Mouse (Mus musculus) spleen, adult 18-20 months (tissue): ENCODE measurements around the gene Gm15056.

ENCODE experiments used
- DNase-seq, 2 experiments: peaks; one replicate each; pipeline ENCODE4 v3.0.0; 2022; ENCODE audit warnings: mixed read lengths in 2 of 2

The Gm15056 gene

GRCm38 (mm10) chr8:20902527-20902926 is at the start of gene Gm15056:
TSS of gene Gm15056 (minus strand) at chr8:20902627.
- DNase-seq: no peak

GRCm38 (mm10) chr8:20944610-20945009 is 42.2 kb upstream of the Gm15056 start, which contains the start of gene AY761185:
TSS of gene AY761185 (minus strand) at chr8:20944710.
- no peak for DNase-seq

GRCm38 (mm10) chr8:20921971-20922370 is 19.5 kb upstream of the Gm15056 start, which contains the start of gene Gm6040:
TSS of gene Gm6040 (minus strand) at chr8:20922071.
- DNase-seq: no peak

- DNase-seq: no peak
These were observed 9.9 kb upstream of the Gm15056 start for GRCm38 (mm10) chr8:20912288-20912687.

GRCm38 (mm10) chr8:20908256-20908655 is 5.8 kb upstream of the Gm15056 start:
- no peak for DNase-seq

GRCm38 (mm10) chr8:20907119-20907518 is 4.7 kb upstream of the Gm15056 start:
- no peak for DNase-seq

GRCm38 (mm10) chr8:20892369-20892768 is 10.1 kb downstream of the Gm15056 start, which contains the start of gene Defb33:
TSS of gene Defb33 (plus strand) at chr8:20892669.
- no peak for DNase-seq

GRCm38 (mm10) chr8:20874608-20875007 is 27.8 kb downstream of the Gm15056 start:
- no peak for DNase-seq
